Mouse (Mus musculus) CH12F3 (cell line): ENCODE data around the gene Pls1.

Experiments used
- in situ Hi-C: fragments of 300-500 bp; cut with MboI; formaldehyde crosslinking; loops from 2 replicates; pipeline ENCODE4 v1.14.3; 2020; ENCODE audit warnings: low sequenced_read_pairs

Pls1 gene

DNA sequence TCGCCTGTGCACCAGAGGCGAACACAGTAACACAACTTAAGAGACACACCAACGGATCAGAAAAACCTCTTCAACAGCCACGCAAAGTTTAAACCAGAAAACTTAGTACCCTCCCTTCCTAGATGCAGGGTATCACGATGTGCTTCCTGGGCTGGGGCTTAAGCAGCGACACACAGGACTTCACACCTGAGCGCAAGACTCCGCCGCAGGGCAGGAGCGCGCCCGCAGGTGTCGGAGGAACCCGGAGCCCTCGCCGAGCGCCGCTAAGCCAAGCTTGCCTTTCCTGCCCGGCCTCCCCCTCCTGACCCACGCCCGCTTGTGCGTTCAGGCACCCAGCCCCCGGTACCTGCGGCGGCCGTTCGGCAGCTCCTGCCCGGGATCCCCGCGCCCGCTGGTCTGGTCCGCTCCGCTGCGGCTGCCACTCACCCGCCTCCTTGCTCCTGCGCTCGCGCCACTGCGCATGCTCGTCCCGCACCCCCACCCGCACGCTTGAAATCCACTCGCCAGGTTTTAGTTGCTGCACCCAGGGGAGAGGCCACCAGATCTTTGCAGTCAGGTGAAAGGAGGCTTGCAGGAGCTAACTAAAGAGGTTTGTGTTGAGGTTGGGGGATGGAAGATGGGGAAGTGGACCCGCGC lies at the start of gene Pls1:
Gene Pls1 (minus strand): TSS at position 487 of the 636 bp plus-strand sequence.
- in situ Hi-C loops: no loop called here

GRCm38 (mm10) chr9:95882751-95883150 lies 37.6 kb upstream of the Pls1 start:
- in situ Hi-C loops: no loop called here

- in situ Hi-C loops: no loop called here
Observed at GRCm38 (mm10) chr9:95878246-95878645, 33.1 kb upstream of the Pls1 start.

DNA sequence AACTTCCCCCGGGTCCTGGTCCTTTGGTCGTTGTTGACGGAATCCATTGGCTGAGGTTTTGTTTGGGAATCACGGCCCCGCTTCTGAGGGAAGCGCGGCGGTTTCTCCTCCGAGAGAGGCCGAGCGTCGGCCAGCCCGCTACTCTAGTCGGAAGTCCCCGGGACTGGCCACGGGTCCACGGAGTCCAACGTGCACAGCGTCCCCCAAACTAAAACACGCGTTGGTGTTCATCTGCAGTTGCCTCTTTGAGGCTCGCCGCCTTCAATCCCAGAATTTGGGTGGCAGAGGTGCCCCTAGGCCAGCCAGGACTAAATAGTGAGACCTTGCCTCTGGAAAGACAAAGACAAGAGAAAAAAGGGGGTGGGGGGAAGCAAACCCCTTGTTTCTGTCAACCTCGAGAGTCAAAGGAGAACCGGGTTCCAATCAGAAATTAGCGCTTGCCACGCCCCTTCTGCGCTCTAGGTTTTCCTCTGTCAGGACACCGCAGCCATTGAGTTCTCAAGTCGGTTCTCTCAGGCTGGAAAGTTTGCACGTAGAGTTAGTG lies 13.0 kb upstream of the Pls1 start:
- in situ Hi-C loops: loop anchor here (10.0 kb wide), 1 partner anchor 333 kb away; no protein-coding TSS in a partner anchor

DNA sequence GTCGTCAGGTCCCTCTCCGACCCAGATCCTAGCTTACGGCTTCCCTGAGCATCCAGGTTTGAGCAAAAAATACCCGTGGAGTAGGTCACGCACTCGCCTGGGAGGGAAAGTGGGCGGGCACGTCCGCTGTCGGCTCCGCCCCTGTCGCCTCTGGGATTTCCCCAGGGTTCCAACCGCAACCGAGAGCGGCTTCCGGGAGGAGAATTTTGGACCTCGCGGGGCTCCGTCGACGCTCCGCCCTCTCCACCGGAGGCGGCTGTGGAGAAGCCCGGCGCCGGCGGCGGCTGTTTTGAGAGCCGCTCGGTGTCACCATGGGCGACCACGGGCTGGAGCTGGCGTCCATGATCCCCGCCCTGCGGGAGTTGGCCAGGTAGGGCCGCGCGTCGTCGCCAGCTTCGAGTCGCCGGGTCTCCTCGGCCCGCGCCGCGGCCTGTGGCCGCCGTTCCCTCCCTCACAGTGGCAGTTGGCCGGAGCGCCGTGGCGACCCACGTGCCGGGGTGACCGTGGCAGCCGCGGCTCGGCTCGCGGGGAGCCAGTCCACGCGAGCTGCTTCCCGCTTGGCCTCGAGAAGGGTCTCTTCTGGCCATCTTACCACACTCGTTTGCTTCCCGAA lies 12.4 kb upstream of the Pls1 start, which contains the start of gene Atr:
Gene Atr (plus strand): TSS at position 184 of the 613 bp plus-strand sequence.
- in situ Hi-C loops: loop anchor here (10.0 kb wide), 1 partner anchor 333 kb away; no protein-coding TSS in a partner anchor

DNA sequence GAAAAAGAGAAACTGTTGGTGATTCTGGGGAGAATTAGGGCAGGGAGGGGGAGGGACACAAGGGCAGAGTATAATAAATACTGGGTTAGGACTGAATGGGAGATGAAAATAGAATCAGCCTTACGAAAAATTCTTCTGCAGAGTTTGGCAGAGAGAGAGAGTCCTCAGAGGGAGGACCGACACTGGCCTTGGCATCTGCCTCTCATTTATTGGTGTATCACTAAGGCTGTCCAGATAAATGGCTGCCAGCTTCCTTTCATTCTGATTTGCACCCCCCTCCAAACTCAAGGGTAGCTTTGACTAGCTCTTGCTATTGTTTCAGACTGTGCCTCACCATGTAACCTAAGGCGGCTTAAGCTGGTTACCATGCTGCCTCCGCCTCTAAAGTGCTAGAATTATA lies 10.9 kb upstream of the Pls1 start:
- in situ Hi-C loops: loop anchor here (10.0 kb wide), 1 partner anchor 331 kb away; no protein-coding TSS in a partner anchor

DNA sequence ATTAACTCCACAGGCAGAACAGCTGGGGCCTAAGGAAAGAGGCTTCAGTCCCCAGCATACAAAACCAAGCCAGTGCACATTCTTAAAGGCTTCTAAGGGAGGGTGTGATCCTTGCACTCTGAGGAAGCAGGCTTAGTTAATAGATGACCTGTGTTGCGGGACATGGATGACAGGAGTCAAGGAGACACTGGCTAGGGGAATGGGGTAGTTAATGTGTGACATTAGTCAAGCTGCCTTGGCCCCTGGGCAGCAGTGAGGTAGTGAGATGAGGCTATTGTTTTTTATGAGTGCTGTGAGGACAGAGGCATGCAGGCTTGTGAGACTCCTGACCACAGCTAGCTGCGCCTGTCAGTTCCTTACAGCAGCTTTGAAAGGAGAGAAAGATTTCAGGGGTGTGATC lies 9.8 kb upstream of the Pls1 start:
- in situ Hi-C loops: loop anchor here (10.0 kb wide), 1 partner anchor 330 kb away; no protein-coding TSS in a partner anchor

DNA sequence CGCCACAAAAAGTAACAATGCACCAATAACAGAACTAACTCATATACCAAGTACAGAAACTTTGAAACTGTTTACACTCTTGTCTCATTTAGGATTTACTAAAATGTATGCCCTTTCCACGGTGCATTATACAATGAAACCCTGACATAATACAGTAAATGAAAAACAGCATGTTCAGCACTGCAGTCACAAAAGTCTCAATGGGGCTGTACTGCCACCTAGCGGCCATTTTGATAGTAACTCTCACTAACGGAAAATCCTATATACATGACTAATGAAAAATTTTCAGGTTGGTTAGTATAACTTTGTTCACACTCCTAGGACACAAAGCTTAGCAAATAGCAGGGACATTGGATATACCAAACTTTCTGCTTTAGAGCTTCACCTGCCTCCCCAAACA lies 7.8 kb upstream of the Pls1 start:
- in situ Hi-C loops: loop anchor here (10.0 kb wide), 1 partner anchor 328 kb away; no protein-coding TSS in a partner anchor

DNA sequence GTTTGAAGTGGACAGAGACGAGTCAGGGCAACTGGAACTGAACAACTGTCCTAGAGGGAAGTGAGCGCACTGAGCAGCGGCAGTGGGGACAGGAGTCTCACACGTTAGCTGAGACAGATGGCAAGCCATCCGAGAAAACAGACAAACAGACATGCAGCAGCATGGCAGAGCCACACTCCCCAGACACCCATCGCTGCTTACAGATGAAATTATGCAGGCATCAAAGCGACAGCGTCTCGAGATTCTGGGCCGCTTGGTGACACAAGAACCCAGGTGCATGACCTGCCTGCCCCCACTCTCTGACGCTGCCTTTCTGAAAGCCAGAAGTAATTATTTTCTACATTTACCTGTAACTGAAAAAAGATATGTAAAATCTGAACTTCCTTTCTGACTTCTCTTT lies 6.6 kb upstream of the Pls1 start:
- in situ Hi-C loops: loop anchor here (10.0 kb wide), 1 partner anchor 327 kb away; no protein-coding TSS in a partner anchor

DNA sequence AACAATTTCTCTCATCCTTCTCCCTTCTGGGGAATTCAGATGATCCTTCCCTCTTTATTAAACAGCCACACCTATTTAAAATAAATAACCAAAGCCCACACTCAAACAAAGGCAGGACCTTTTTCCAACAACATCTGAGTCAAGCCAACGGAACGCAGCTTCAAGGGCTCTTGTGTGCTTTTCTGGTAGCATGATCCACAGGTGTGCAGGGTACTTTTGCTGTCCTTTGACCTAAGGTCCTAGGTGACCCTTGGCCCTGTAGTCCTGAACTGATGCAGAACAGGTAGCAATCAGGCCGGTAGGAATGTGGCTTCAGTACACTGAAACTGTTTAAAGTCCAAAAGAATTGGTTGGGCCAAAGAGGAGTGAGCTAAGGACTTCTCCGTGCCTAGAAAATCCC lies 600 bp upstream of the Pls1 start:
- in situ Hi-C loops: no loop called here

GRCm38 (mm10) chr9:95839424-95839823 lies 5.7 kb downstream of the Pls1 start:
- in situ Hi-C loops: no loop called here

DNA sequence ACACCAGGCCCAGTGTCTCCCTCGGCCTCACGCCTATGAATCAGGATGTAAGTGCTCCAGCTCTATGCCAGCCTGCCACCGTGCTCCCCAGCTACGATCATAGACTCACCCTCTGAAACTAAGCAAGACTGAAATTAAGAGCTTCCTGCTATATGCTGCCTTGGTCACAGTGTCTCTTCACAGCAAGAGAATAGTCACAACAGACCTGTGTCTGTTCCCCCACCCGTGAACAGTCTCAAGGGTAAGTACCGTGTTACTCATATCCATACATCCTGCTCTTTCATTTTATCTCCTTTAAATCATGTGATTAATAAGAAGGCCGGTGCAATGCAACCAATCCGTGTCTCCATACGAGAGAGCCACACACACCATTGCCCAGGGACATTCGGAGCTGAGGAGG lies 9.4 kb downstream of the Pls1 start:
- in situ Hi-C loops: no loop called here

DNA sequence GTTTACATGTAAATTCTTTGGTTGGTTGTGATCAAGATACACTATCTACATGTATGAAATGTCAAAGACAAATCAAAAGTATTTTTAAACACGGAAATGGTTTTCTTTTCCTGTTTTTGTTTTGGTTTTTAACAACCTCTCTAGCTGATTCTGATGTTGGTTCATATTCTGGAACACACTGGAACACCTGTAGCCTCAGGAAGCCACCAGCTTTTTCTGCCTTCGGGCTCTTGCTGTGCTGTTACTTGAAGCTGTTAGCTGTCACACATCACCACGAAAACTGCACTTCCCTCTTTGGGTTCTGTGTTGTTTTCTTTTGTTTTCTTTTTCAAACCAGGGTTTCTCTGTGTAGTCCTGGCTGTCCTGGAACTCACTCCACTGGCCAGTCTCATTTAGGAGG lies 10.3 kb downstream of the Pls1 start:
- in situ Hi-C loops: no loop called here

DNA sequence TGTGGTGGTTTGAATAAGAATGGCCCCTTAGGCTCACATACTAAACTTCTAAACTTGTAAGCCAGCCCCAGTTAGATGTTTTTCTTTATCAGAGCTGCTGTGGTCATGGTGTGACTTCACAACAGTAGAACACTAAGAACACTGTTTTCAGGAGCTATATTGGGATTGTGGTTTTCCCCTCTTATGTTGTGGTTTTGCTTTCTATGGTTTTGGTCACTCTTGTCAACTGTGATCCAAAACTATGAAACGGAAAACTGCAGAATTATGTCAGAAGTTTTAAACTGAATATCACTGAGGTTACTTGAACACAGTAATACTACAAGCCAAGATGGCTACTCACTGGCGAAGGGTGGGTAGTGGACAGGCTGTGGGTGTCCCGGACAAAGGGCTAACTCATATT lies 12.4 kb downstream of the Pls1 start:
- in situ Hi-C loops: no loop called here

DNA sequence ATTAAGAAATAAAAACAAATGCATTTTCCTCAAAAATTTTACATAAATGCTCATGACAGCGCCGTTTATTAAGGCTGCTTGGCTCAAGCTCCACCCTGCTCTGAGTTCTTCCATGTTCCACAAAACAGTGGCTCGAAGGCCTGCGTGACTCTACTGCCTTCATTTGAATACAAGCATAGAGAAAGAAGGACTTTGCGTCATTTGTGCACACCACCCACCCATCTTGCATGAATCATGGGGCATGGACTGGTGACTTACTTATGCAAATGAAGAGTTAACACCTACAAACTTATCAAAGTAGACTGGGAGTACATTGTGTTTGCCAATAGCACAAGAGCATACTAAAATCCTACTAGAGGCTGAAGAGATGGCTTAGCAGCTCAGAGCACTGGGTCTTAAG lies 17.5 kb downstream of the Pls1 start:
- in situ Hi-C loops: no loop called here

DNA sequence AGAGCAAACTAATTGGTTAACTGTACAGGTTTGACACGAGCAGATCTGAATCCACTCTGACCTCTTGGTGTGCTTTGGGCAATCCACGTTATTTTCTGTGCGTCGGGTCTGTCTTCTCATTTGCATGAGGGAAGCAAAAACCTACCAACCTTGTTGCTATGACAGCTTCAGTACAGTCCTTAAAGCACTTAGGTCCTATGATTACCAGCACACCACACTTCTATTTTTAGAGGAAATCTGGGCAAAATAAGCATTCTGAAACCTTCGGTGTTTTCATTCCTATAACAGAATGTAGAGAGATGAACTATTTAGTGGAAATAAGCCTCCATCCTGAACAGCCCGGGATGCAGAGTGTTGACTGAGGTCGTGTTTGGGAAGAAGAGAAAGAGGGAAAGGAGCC lies 22.6 kb downstream of the Pls1 start:
- in situ Hi-C loops: no loop called here

GRCm38 (mm10) chr9:95815706-95816105 lies 29.4 kb downstream of the Pls1 start:
- in situ Hi-C loops: no loop called here

- in situ Hi-C loops: no loop called here
Observed at GRCm38 (mm10) chr9:95815015-95815673, 30.0 kb downstream of the Pls1 start.

- in situ Hi-C loops: no loop called here
Observed at GRCm38 (mm10) chr9:95813721-95814531, 31.2 kb downstream of the Pls1 start.

GRCm38 (mm10) chr9:95811817-95812216 lies 33.3 kb downstream of the Pls1 start:
- in situ Hi-C loops: no loop called here

GRCm38 (mm10) chr9:95809596-95809995 lies 35.5 kb downstream of the Pls1 start:
- in situ Hi-C loops: no loop called here
